Mouse (Mus musculus): Measurements from ENCODE around the gene Pabpn1l.

DNA sequence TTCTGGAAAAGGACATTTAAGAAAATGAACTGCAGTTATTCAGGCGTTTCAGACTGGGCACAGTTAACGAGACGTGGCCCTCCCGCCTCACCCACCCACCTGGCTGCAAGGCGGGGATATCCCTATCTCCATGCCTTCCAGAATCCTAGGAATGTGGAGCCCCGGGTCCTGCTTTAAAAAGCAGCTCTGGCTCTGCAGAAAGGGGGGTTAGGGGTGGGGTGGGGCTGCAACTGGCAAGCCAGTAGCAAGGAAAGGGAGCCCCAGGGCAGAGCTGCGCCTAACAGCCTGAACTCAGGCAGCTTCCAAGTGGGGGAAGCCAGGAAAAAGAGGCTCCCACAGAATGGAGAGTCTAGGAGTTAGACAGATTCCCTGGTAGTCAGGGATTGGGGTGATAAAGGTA lies 43.3 kb downstream of the Pabpn1l start:
- no peak for TF ChIP-seq CTCF (IDR thresholded peaks at IDR 0.05; ENCODE audit: low read depth, low read length)
- no peak for TF ChIP-seq POLR2A (IDR thresholded peaks at IDR 0.05; ENCODE audit: borderline replicate concordance, low read depth, low read length)
